Mouse (Mus musculus) adrenal gland, postnatal 14 days (tissue): ENCODE results near the gene Dbp. TPM values are rescaled to one million over a fixed set of nuclear protein-coding genes. Genes with fewer than 3 reads are reported as not detected.

Experiments
- DNase-seq: peaks from one replicate; pipeline ENCODE4 v3.0.0; 2021; ENCODE audit warnings: mixed read lengths
- total RNA-seq: library from RNA; stranded (reverse); gene quantifications from 2 replicates; pipeline ENCODE4 v1.2.3, GENCODE M21; 2021

The Dbp gene
- total RNA-seq, 1 experiment from 2014 or later = 46.3 TPM

- peak; percentile 5 for DNase-seq
Measured at GRCm38 (mm10) chr7:45725151-45725550, 20.3 kb downstream of the Dbp start.

- peak; percentile 8 for DNase-seq
Measured at GRCm38 (mm10) chr7:45725713-45726112, 20.8 kb downstream of the Dbp start, which contains the start of gene Spaca4. Gene Spaca4 (minus strand): TSS chr7:45725813.

- DNase-seq = peak; percentile 62
Measured at GRCm38 (mm10) chr7:45726419-45726818, 21.5 kb downstream of the Dbp start.

GRCm38 (mm10) chr7:45727625-45728024 is 22.7 kb downstream of the Dbp start:
- no peak for DNase-seq

- peak; percentile 86 for DNase-seq
Measured at GRCm38 (mm10) chr7:45730727-45731431, 26.0 kb downstream of the Dbp start.

- DNase-seq = peak; percentile 11
Measured at GRCm38 (mm10) chr7:45733477-45733876, 28.6 kb downstream of the Dbp start.

- peak; percentile 90 for DNase-seq
Measured at GRCm38 (mm10) chr7:45739162-45739763, 34.4 kb downstream of the Dbp start.

GRCm38 (mm10) chr7:45739820-45740219 is 34.9 kb downstream of the Dbp start:
- DNase-seq = no peak

GRCm38 (mm10) chr7:45741308-45741707 is 36.4 kb downstream of the Dbp start:
- no peak for DNase-seq

GRCm38 (mm10) chr7:45741777-45742176 is 36.9 kb downstream of the Dbp start:
- peak; percentile 13 for DNase-seq

- peak; percentile 71 for DNase-seq
Measured at GRCm38 (mm10) chr7:45742338-45742737, 37.5 kb downstream of the Dbp start.

GRCm38 (mm10) chr7:45744387-45744786 is 39.5 kb downstream of the Dbp start:
- peak; percentile 94 for DNase-seq

GRCm38 (mm10) chr7:45746518-45746917 is 41.6 kb downstream of the Dbp start:
- DNase-seq = no peak

- DNase-seq = no peak
Measured at GRCm38 (mm10) chr7:45747450-45747849, 42.6 kb downstream of the Dbp start.

GRCm38 (mm10) chr7:45748110-45748509 is 43.2 kb downstream of the Dbp start:
- DNase-seq = no peak

- no peak for DNase-seq
Measured at GRCm38 (mm10) chr7:45749401-45749800, 44.5 kb downstream of the Dbp start.

- DNase-seq = no peak
Measured at GRCm38 (mm10) chr7:45750162-45750561, 45.3 kb downstream of the Dbp start.

GRCm38 (mm10) chr7:45755703-45756102 is 50.8 kb downstream of the Dbp start:
- no peak for DNase-seq

- peak; percentile 29 for DNase-seq
Measured at GRCm38 (mm10) chr7:45759400-45759799, 54.5 kb downstream of the Dbp start.
